Mouse (Mus musculus): Measurements from ENCODE around the gene Phpt1. TPM values are rescaled to one million over a fixed set of nuclear protein-coding genes. Genes with fewer than 3 reads are reported as not detected.

Gene Phpt1
- polyA plus RNA-seq, 1 experiment from 2014 or later: 36.3 TPM

DNA sequence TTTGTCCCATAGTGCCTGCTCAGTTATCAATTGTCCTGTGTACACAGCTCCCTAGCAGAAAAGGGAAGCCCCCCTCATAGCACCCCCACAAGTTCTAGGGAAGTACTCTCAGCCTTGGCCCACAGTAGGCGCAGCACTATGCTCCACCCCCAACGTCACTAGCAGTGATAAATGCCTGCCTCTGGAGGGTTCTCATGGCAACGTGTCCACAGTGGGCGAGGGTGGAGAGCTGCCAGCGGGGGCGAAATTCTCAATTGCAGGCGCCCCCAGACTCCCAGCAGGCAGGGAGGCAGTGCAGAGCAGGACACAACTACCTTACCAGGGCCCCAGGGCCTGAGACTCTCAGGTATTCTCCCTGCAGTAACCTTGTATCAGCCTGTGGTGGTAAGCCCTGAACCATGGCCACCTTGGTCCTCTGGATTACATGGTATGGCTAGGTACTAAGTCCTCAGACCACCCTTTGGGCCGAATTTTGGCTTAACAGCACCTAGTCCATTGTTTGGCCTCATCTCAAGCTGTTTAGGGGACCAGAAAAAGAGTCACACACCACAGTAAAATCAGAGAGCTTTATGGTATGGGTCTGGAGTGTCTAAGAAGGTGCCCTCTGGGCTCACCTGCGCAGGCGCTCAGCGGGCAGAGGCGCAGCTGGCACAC, 7.6 kb upstream of the Phpt1 start:
- Histone ChIP-seq H3K27ac (replicated peaks) (no peak overlapping the region), H3K4me3 (replicated peaks) (no peak overlapping the region), H3K9me3 (replicated peaks) (no peaks in the 10 kb centered on the region), H3K27me3 (peaks cover 43% of the 10 kb centered on the region), H3K4me1 (replicated peaks) (peaks cover 55% of the 10 kb centered on the region), H3K4me2 (no peak overlapping the region), H3K9ac (peak overlapping the region; percentile 2; the same call in 1 of the 2 replicates), H3K36me3 (replicated peaks) (peaks cover 39% of the 10 kb centered on the region)
- no peak for ATAC-seq (ENCODE audit: insufficient read depth)
- WGBS (ENCODE audit: insufficient replicate concordance): 39% methylated on average over 12 of the region's 12 CpGs

DNA sequence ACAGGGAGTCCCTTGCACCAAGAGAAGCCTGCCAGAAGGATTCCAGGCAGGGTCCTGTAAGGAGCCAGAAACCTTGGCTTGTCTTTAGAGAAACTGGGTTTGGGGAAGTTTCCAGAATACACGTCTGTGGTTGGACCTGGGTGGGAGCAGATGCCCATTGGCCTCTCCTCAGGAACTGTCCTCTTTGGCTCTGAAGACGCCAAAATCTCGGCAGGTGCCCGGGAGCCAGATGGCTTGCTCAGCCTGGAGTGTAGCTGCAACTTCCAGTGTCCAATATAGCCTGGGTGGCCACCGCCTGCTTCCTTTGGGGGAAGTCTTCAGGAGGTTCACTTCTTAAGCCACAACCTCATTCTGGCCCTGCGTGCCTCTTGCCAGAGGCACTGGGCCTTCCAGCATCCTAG, 6.9 kb upstream of the Phpt1 start:
- no peak overlapping the region for H3K4me3 ChIP-seq (replicated peaks)
- ATAC-seq (ENCODE audit: insufficient read depth): no peak
- H3K9ac ChIP-seq: no peak overlapping the region
- peak overlapping the region; percentile 60 for H3K4me2 ChIP-seq
- WGBS (ENCODE audit: insufficient replicate concordance): 6% methylated on average over 6 of the region's 6 CpGs
- peaks cover 35% of the 10 kb centered on the region for H3K36me3 ChIP-seq (replicated peaks)
- peaks cover 62% of the 10 kb centered on the region for H3K4me1 ChIP-seq (replicated peaks)
- H3K27me3 ChIP-seq: peaks cover 50% of the 10 kb centered on the region
- no peaks in the 10 kb centered on the region for H3K9me3 ChIP-seq (replicated peaks)
- H3K27ac ChIP-seq (replicated peaks): 0 out of 2 replicates have a peak overlapping the region, but pooled peaks have one; percentile 29

DNA sequence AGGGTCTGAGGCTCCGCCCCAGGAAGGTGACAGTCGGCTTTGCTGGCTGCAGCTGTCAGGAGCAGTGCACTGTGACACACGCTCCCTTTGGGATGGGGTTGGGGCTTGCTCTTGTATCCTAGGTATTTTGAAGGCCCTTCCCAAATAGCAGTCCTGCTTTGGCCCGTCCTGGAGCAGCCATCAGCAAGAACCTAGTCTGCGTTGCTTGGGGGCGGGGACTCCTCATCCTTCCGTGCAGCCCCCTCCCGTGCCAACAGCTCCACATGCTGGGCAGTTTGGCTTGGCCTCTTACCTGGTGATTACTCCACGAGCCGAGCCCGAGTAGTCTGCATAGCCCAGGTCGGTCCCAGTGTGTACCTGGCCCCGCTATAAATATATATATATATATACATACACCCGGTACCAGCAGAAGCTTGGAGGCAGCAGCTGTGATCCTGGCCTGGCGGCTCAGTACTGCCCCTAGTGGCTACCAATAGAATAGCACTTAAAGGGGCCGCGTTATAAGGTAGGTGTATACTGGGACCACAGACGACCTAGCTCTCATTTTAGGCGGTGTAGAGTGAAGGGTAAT, 6.4 kb upstream of the Phpt1 start, which contains the start of gene Ajm1:
Gene Ajm1 (minus strand): TSS at position 464 of the 571 bp plus-strand sequence.
- Histone ChIP-seq H3K4me2 (peak within 1 kb of the TSS; percentile 60), H3K27me3 (peaks cover 55% of the 10 kb centered on the region), H3K4me3 (replicated peaks) (peak within 1 kb of the TSS; percentile 19; the same call in 1 of the 2 replicates), H3K9me3 (replicated peaks) (no peaks in the 10 kb centered on the region), H3K36me3 (replicated peaks) (peaks cover 30% of the 10 kb centered on the region), H3K27ac (replicated peaks) (0 out of 2 replicates have a peak within 1 kb of the TSS, but pooled peaks have one; percentile 29), H3K4me1 (replicated peaks) (peaks cover 62% of the 10 kb centered on the region), H3K9ac (peak within 1 kb of the TSS; percentile 2; the same call in 1 of the 2 replicates)
- WGBS (ENCODE audit: insufficient replicate concordance): 7% methylated on average over 19 of the region's 19 CpGs
- peak; percentile 49 for ATAC-seq (ENCODE audit: insufficient read depth)

DNA sequence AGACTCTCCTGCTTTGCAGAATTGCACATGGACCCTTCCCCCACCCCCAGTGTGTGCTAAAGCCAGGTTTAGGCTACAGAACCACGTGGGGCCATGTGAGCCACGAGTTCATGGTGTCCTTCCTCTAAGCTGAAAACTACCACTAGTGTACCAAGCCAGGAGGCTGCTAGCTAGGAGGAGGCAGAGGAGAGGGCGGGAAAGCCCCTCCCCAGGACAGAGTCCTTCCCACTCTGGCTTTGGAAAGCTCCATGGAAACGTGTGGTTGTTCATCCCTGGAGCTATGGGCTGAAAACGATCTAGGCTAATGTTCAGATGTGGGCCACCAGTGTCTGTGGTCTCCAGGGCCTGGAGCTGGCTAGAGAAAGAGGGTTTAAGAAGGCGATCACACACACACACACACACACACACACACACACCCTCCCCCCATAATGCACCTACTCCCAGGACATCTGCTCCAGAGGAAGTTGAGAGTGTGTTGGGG, 5.6 kb upstream of the Phpt1 start:
- Histone ChIP-seq H3K4me2 (no peak overlapping the region), H3K4me3 (replicated peaks) (no peak overlapping the region)

DNA sequence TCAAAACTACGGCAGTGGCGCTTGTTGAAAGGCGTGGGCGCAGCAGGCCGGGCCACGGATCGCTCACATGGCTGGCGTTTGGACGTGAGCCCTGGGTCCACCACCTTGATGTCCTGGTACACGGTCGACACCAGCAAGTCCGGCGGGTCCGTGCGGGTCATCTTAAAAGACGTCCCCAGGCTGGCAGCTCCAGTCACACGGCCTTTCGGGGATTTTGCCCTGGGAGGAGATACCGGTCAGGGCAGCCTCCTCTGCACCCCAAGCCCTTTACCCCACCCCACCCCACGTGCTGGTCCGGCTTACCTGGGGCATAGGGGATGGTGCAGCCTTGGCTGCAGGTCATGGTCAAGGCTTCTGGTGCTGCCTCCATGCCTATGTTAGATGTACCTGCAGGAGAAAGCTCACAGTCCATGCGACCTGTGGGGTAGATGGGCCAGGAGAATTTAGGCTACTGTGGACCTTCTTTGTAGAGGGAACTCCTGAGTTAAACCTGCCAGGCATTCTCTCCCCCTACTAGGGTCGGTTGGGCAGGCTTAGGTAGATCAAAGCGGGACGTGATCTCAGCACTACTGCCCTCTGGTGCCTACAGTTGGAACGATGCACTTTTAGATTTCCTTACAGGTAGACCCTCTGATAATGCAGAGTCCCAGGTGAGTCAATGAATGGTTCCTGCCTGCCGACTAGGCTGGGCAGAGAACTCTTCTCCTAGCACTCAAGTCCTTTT, 4.9 kb upstream of the Phpt1 start:
- Histone ChIP-seq H3K27ac (replicated peaks) (no peak overlapping the region), H3K4me2 (no peak overlapping the region; the same call in 1 of the 2 replicates), H3K36me3 (replicated peaks) (peaks cover 18% of the 10 kb centered on the region), H3K4me3 (replicated peaks) (no peak overlapping the region), H3K27me3 (peaks cover 67% of the 10 kb centered on the region), H3K9me3 (replicated peaks) (no peaks in the 10 kb centered on the region), H3K4me1 (replicated peaks) (peaks cover 74% of the 10 kb centered on the region), H3K9ac (no peak overlapping the region)
- no peak for ATAC-seq (ENCODE audit: insufficient read depth)
- 6% methylated on average over 27 of the region's 27 CpGs for WGBS (ENCODE audit: insufficient replicate concordance)

More for the DNA sequence above, 5.6 kb upstream of the Phpt1 start:
- ATAC-seq (ENCODE audit: insufficient read depth): no peak
- Histone ChIP-seq H3K36me3 (replicated peaks) (peaks cover 26% of the 10 kb centered on the region), H3K9ac (no peak overlapping the region), H3K9me3 (replicated peaks) (no peaks in the 10 kb centered on the region), H3K27me3 (peaks cover 63% of the 10 kb centered on the region), H3K4me1 (replicated peaks) (peaks cover 68% of the 10 kb centered on the region), H3K27ac (replicated peaks) (no peak overlapping the region)
- 19% methylated on average over 6 of the region's 6 CpGs for WGBS (ENCODE audit: insufficient replicate concordance)

DNA sequence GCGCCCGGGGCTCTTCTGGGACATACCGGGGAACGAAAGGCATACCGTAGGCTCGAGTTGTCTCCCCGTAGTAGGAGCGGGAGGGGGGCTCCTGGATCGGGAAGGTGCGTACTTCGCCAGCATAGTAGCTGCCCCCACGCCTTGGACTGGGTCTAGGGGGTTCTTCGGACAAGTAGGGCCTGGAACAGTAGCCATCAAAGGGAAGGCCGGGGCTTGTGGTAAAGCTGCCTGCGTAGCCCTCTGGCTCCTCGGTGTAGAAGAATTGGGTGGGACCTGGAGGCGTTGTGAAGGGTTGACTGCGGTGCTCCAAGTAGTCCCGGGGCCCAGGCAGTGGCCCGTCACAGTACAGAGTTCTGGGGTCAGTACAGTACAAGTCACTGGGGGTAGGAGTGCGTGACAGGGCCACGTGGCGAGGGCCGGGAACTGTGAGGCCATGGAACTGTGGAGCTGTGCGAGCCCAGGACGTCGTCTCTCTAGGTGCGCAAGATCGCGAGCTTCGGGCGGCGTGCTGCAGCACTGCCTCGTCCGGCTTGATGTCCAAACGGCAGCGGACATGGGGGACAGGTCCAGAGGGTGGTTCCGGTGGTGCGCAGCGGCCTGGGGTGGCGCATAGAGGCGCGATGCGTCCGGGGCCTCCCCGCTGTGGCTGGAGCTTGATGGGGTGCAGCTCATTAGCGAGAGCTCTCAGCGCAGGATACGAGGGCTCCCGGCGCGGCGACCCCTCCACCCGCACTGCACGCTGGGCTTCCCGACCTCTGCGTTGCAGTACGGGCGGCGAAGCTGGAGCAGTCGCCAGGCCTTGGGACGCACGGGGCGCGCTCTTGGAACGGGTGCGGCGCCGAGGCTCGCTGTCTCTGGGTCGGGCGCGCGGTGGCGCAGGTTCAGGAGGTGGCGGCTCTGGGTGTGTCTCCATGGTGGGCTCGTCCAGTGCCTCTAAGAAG, 4.0 kb upstream of the Phpt1 start:
- Histone ChIP-seq H3K4me2 (no peak overlapping the region; the same call in 1 of the 2 replicates), H3K9ac (no peak overlapping the region), H3K27ac (replicated peaks) (no peak overlapping the region), H3K4me3 (replicated peaks) (no peak overlapping the region), H3K36me3 (replicated peaks) (peaks cover 10% of the 10 kb centered on the region; the same call in 1 of the 2 replicates), H3K4me1 (replicated peaks) (peaks cover 81% of the 10 kb centered on the region), H3K27me3 (peaks cover 67% of the 10 kb centered on the region), H3K9me3 (replicated peaks) (no peaks in the 10 kb centered on the region)
- ATAC-seq (ENCODE audit: insufficient read depth): no peak
- 6% methylated on average over 77 of the region's 77 CpGs for WGBS (ENCODE audit: insufficient replicate concordance)

DNA sequence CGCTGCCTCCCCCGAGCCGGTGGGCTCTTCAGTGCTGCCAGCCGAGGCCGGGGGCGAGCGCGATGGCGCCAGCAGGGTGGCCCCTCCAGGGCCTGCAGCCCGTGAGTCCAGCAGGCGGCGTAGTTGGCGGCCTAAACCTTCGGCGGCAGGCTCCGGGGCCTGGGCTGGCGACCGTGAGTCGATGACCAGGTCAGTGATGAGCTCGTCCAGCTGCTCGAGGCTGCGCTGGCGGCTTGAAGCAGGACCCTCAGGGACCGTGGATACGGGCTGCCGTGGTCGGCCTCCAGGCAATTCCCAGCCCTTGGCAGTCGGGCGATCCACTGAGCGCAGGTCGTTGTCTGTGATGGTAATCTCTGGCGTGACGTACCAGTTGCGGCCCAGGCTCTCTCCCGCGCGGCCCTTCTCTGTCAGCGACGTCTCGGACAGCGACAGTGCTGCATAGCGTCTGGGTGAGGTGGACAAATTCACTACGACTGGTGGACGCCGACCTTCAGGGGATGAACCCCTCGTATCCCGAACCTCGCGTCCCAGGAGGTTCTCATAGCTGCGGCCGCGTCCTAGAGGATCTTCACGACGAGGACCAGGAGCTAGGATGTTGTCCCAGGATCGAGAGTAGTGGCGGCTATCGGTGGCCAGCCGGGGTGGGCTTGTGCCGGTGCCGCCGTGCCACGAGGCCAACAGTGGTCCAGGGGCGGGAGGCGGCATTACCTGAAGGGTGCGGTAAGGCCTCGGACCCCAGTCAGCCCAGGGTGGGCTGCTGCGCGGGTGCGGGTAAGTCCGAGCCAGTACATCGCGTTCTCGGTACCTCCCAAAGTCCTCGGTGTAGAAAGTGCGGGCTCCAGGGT, 3.1 kb upstream of the Phpt1 start:
- Histone ChIP-seq H3K9ac (no peak overlapping the region), H3K4me3 (replicated peaks) (0 out of 2 replicates have a peak overlapping the region, but pooled peaks have one; percentile 8), H3K36me3 (replicated peaks) (peaks cover under 1% of the 10 kb centered on the region; the same call in 1 of the 2 replicates), H3K9me3 (replicated peaks) (no peaks in the 10 kb centered on the region), H3K4me2 (peak overlapping the region; percentile 38), H3K4me1 (replicated peaks) (peaks cover 90% of the 10 kb centered on the region), H3K27me3 (peaks cover 67% of the 10 kb centered on the region), H3K27ac (replicated peaks) (no peak overlapping the region)
- no peak for ATAC-seq (ENCODE audit: insufficient read depth)
- 6% methylated on average over 75 of the region's 75 CpGs for WGBS (ENCODE audit: insufficient replicate concordance)

DNA sequence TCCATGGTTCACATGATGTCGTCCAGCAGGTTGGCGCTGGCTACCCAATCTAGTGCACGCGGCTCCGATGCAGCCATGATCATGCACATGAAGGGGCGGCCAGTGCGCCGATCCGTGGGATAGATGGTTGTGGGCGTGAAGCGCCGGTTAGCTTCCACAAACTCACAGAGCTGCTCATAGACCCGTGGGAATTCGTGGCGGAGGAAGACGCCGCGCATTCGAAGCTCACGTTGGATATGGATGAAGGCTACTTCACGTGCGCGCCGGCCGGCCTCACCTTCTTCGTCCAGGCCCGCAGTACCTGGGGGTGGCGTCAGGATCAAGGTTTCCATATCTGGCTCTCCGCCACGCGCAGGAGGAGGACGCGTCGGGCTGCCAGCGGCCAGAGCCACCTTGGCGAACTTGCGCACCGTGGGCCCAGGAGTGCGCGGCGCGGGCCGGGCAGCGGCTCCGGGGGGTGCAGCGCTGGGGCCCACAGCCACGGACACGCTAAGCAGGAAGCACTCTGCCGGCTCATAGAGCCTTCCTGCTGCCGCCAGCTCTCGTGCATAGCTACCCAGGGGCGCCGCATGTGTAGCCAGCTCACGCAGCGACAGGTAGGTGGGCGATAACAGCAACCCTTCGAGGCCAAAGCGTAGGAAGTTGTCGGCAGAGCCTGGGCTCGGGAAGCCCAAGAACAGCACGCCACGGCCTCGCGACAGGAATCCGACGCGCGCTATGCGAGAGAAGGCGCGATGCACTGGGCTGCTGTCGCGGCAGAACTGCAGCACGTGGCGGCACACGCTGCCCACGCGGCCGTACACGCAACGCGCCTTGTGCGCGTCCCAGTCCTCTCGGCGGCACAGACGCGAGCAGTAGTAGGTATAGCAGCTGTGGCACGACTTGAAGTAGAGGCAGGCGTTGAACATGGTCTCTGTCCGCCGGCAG, 2.2 kb upstream of the Phpt1 start:
- H3K9me3 ChIP-seq (replicated peaks): no peaks in the 10 kb centered on the region
- peaks cover 67% of the 10 kb centered on the region for H3K27me3 ChIP-seq
- H3K27ac ChIP-seq (replicated peaks): no peak overlapping the region
- H3K4me1 ChIP-seq (replicated peaks): peaks cover 89% of the 10 kb centered on the region
- no peak overlapping the region for H3K9ac ChIP-seq
- H3K4me2 ChIP-seq: peak overlapping the region; percentile 38
- 0 out of 2 replicates have a peak overlapping the region, but pooled peaks have one; percentile 8 for H3K4me3 ChIP-seq (replicated peaks)
- ATAC-seq (ENCODE audit: insufficient read depth): no peak
- 18% methylated on average over 92 of the region's 92 CpGs for WGBS (ENCODE audit: insufficient replicate concordance)
- no peaks in the 10 kb centered on the region for H3K36me3 ChIP-seq (replicated peaks)
